Mouse (Mus musculus) erythroblast, embryonic 14.5 days (primary cell): ENCODE data around the gene Sdk1. TPM values are rescaled to one million over a fixed set of nuclear protein-coding genes. Genes with fewer than 3 reads are reported as not detected.

Source experiments
- H3K27me3 ChIP-seq: 2 replicates; pipeline ENCODE4 v1.6.1; 2012; ENCODE audit warnings: inconsistent platforms; ENCODE audit not compliant: control insufficient read depth
- H3K36me3 ChIP-seq: 2 replicates; pipeline ENCODE4 v1.6.1; 2012; ENCODE audit warnings: mild to moderate bottlenecking, inconsistent platforms; ENCODE audit not compliant: control insufficient read depth
- H3K4me1 ChIP-seq: 2 replicates; pipeline ENCODE4 v1.6.1; 2012; ENCODE audit warnings: inconsistent platforms; ENCODE audit not compliant: control insufficient read depth
- H3K4me3 ChIP-seq: replicated peaks from 2 replicates; pipeline ENCODE3; 2012; ENCODE audit warnings: moderate library complexity, mild to moderate bottlenecking, inconsistent platforms
- H3K9me3 ChIP-seq: 2 replicates; pipeline ENCODE4 v1.6.1; 2012; ENCODE audit warnings: low read length, inconsistent platforms, mixed read lengths; ENCODE audit not compliant: control insufficient read depth
- GATA1 ChIP-seq: IDR thresholded peaks from 2 replicates; pipeline ENCODE4 v1.6.1; 2012; ENCODE audit warnings: low read length, inconsistent platforms, mixed read lengths
- TAL1 ChIP-seq: IDR thresholded peaks from 3 replicates; pipeline ENCODE4 v1.6.1; 2012; ENCODE audit warnings: low read length, inconsistent platforms, mixed read lengths
- polyA plus RNA-seq: library from polyadenylated mRNA; stranded (reverse); fragments of >175 nt; gene quantifications from 2 replicates; pipeline ENCODE4 v1.2.3, GENCODE M21; 2012

The Sdk1 gene
- polyA plus RNA-seq, 1 experiment = not detected

- H3K4me1 ChIP-seq = no peaks in the 10 kb centered on the region
- no peaks in the 10 kb centered on the region for H3K27me3 ChIP-seq
- peaks cover 9% of the 10 kb centered on the region for H3K9me3 ChIP-seq
- H3K36me3 ChIP-seq = no peaks in the 10 kb centered on the region
- TF ChIP-seq TAL1 = no peak
- TF ChIP-seq GATA1 = no peak
- no peak overlapping the region for H3K4me3 ChIP-seq
Observed at GRCm38 (mm10) chr5:141560325-141560724, 319.0 kb downstream of the Sdk1 start.

- H3K36me3 ChIP-seq = no peaks in the 10 kb centered on the region
- no peak overlapping the region for H3K4me3 ChIP-seq
- peaks cover 12% of the 10 kb centered on the region for H3K9me3 ChIP-seq
- H3K4me1 ChIP-seq = no peaks in the 10 kb centered on the region
- no peak for TF ChIP-seq TAL1
- no peak for TF ChIP-seq GATA1
- no peaks in the 10 kb centered on the region for H3K27me3 ChIP-seq
Observed at GRCm38 (mm10) chr5:141561989-141562560, 320.8 kb downstream of the Sdk1 start.

- no peaks in the 10 kb centered on the region for H3K4me1 ChIP-seq
Observed at GRCm38 (mm10) chr5:141564197-141564596, 322.9 kb downstream of the Sdk1 start.

GRCm38 (mm10) chr5:141568106-141568505, 326.8 kb downstream of the Sdk1 start:
- Histone ChIP-seq H3K9me3 (peaks cover 13% of the 10 kb centered on the region), H3K36me3 (no peaks in the 10 kb centered on the region), H3K4me1 (no peaks in the 10 kb centered on the region), H3K4me3 (no peak overlapping the region), H3K27me3 (no peaks in the 10 kb centered on the region)
- TF ChIP-seq GATA1 (no peak), TAL1 (no peak)

More at GRCm38 (mm10) chr5:141564197-141564596, 322.9 kb downstream of the Sdk1 start:
- Histone ChIP-seq H3K27me3 (no peaks in the 10 kb centered on the region), H3K9me3 (peaks cover 9% of the 10 kb centered on the region), H3K4me3 (no peak overlapping the region), H3K36me3 (no peaks in the 10 kb centered on the region)
- TF ChIP-seq TAL1 (no peak), GATA1 (no peak)

- no peaks in the 10 kb centered on the region for H3K36me3 ChIP-seq
- H3K9me3 ChIP-seq = peaks cover 12% of the 10 kb centered on the region; the same call in 1 of the 2 replicates
- no peaks in the 10 kb centered on the region for H3K4me1 ChIP-seq
- H3K4me3 ChIP-seq = no peak overlapping the region
- H3K27me3 ChIP-seq = no peaks in the 10 kb centered on the region
- TF ChIP-seq GATA1 (no peak), TAL1 (no peak)
Observed at GRCm38 (mm10) chr5:141570442-141570841, 329.2 kb downstream of the Sdk1 start.

- no peaks in the 10 kb centered on the region for H3K27me3 ChIP-seq
- H3K36me3 ChIP-seq = no peaks in the 10 kb centered on the region
- H3K4me1 ChIP-seq = no peaks in the 10 kb centered on the region
- H3K4me3 ChIP-seq = no peak overlapping the region
- TF ChIP-seq GATA1 (no peak), TAL1 (no peak)
- peaks cover 28% of the 10 kb centered on the region for H3K9me3 ChIP-seq
Observed at GRCm38 (mm10) chr5:141574263-141574662, 333.0 kb downstream of the Sdk1 start.

- H3K27me3 ChIP-seq = no peaks in the 10 kb centered on the region
- H3K9me3 ChIP-seq = peaks cover 27% of the 10 kb centered on the region
- no peak overlapping the region for H3K4me3 ChIP-seq
- no peaks in the 10 kb centered on the region for H3K4me1 ChIP-seq
- no peak for TF ChIP-seq TAL1
- no peak for TF ChIP-seq GATA1
- no peaks in the 10 kb centered on the region for H3K36me3 ChIP-seq
Observed at GRCm38 (mm10) chr5:141591246-141591645, 350.0 kb downstream of the Sdk1 start.

GRCm38 (mm10) chr5:141612721-141613120, 371.4 kb downstream of the Sdk1 start:
- H3K4me1 ChIP-seq = no peaks in the 10 kb centered on the region
- no peaks in the 10 kb centered on the region for H3K36me3 ChIP-seq
- no peak for TF ChIP-seq TAL1
- TF ChIP-seq GATA1 = no peak
- H3K27me3 ChIP-seq = no peaks in the 10 kb centered on the region
- H3K4me3 ChIP-seq = no peak overlapping the region
- peaks cover 26% of the 10 kb centered on the region; the same call in 1 of the 2 replicates for H3K9me3 ChIP-seq

GRCm38 (mm10) chr5:141615763-141616162, 374.5 kb downstream of the Sdk1 start:
- Histone ChIP-seq H3K9me3 (peaks cover 20% of the 10 kb centered on the region; the same call in 1 of the 2 replicates), H3K36me3 (no peaks in the 10 kb centered on the region), H3K4me1 (no peaks in the 10 kb centered on the region), H3K27me3 (no peaks in the 10 kb centered on the region), H3K4me3 (no peak overlapping the region)
- TF ChIP-seq TAL1 = no peak
- TF ChIP-seq GATA1 = no peak

GRCm38 (mm10) chr5:141617660-141618059, 376.4 kb downstream of the Sdk1 start:
- Histone ChIP-seq H3K27me3 (no peaks in the 10 kb centered on the region), H3K36me3 (no peaks in the 10 kb centered on the region), H3K4me3 (no peak overlapping the region), H3K9me3 (peaks cover 32% of the 10 kb centered on the region), H3K4me1 (no peaks in the 10 kb centered on the region)
- TF ChIP-seq GATA1 = no peak
- no peak for TF ChIP-seq TAL1
